Mouse (Mus musculus) myocyte (in vitro differentiated cells): ENCODE data around the gene Disc1. TPM values are rescaled to one million over a fixed set of nuclear protein-coding genes. Genes with fewer than 3 reads are reported as not detected.
A peak's percentile ranks its signal among the peaks of the same experiment; 100 is the strongest.

Experiments used
- H3K27me3 ChIP-seq: one replicate; pipeline ENCODE4 v1.6.1; 2011; ENCODE audit not compliant: control insufficient read depth, insufficient read depth, insufficient read length
- H3K36me3 ChIP-seq: one replicate; pipeline ENCODE4 v1.6.1; 2011; ENCODE audit not compliant: control insufficient read depth, insufficient read depth
- H3K4me2 ChIP-seq: one replicate; pipeline ENCODE4 v1.6.1; 2011; ENCODE audit warnings: low read depth, control low read depth
- H3K4me3 ChIP-seq: one replicate; pipeline ENCODE4 v1.5.1; 2011; ENCODE audit warnings: mild to moderate bottlenecking, control low read depth, moderate library complexity
- H3K79me2 ChIP-seq: one replicate; pipeline ENCODE4 v1.6.1; 2011; ENCODE audit not compliant: control insufficient read depth, insufficient read depth
- H3ac ChIP-seq: one replicate; pipeline ENCODE4 v1.6.1; 2011; ENCODE audit not compliant: control insufficient read depth, insufficient read length
- CEBPB ChIP-seq: IDR thresholded peaks from 2 replicates; pipeline ENCODE4 v1.6.1; 2011; ENCODE audit warnings: mild to moderate bottlenecking, moderate library complexity; ENCODE audit not compliant: poor library complexity, insufficient read depth, severe bottlenecking
- E2F4 ChIP-seq: IDR thresholded peaks from one replicate; pipeline ENCODE4 v1.6.1; 2011; ENCODE audit warnings: mild to moderate bottlenecking, control low read depth, moderate library complexity; ENCODE audit not compliant: insufficient read depth
- MAX ChIP-seq: IDR thresholded peaks from one replicate; pipeline ENCODE4 v1.6.1; 2011; ENCODE audit warnings: low read depth, mild to moderate bottlenecking, control low read depth
- MYOD1 ChIP-seq, 3 experiments: IDR thresholded peaks; one replicate each; pipeline ENCODE4 v1.6.1; 2011; ENCODE audit warnings: control low read depth in 2 of 3, low read depth in 2 of 3, mild to moderate bottlenecking in 2 of 3, moderate library complexity in 1 of 3; ENCODE audit not compliant: insufficient read length in 2 of 3, control insufficient read depth in 1 of 3
- MYOG ChIP-seq, 3 experiments: IDR thresholded peaks; one replicate each; pipeline ENCODE4 v1.6.1; 2011; ENCODE audit warnings: control low read depth in 2 of 3, low read depth in 2 of 3, mild to moderate bottlenecking in 2 of 3; ENCODE audit not compliant: insufficient read length in 2 of 3, control insufficient read depth in 1 of 3, insufficient read depth in 1 of 3
- POLR2A ChIP-seq: IDR thresholded peaks from one replicate; pipeline ENCODE4 v1.6.1; 2011; ENCODE audit warnings: low read depth, mild to moderate bottlenecking, control low read depth, moderate library complexity; ENCODE audit not compliant: insufficient read length
- POLR2AphosphoS2 ChIP-seq: IDR thresholded peaks from one replicate; pipeline ENCODE4 v1.6.1; 2011; ENCODE audit warnings: low read depth, control low read depth; ENCODE audit not compliant: insufficient read length
- REST ChIP-seq: IDR thresholded peaks from one replicate; pipeline ENCODE4 v1.6.1; 2011; ENCODE audit warnings: mild to moderate bottlenecking, control low read depth, moderate library complexity; ENCODE audit not compliant: insufficient read depth, insufficient read length
- SRF ChIP-seq: IDR thresholded peaks from one replicate; pipeline ENCODE4 v1.6.1; 2011; ENCODE audit warnings: low read depth; ENCODE audit not compliant: control insufficient read depth, insufficient read length
- TCF12 ChIP-seq: IDR thresholded peaks from one replicate; pipeline ENCODE4 v1.6.1; 2011; ENCODE audit warnings: mild to moderate bottlenecking, control low read depth; ENCODE audit not compliant: poor library complexity, insufficient read depth, severe bottlenecking
- TCF3 ChIP-seq: IDR thresholded peaks from one replicate; pipeline ENCODE4 v1.6.1; 2011; ENCODE audit warnings: low read depth, control low read depth; ENCODE audit not compliant: insufficient read length
- USF1 ChIP-seq: IDR thresholded peaks from one replicate; pipeline ENCODE4 v1.6.1; 2011; ENCODE audit warnings: low read depth, mild to moderate bottlenecking, control low read depth, moderate library complexity
- polyA plus RNA-seq: library from polyadenylated mRNA; unstranded; fragments of >200 nt; fragmentation: generic; extraction: Trizol; gene quantifications from one replicate; pipeline ENCODE4 v1.2.1, GENCODE M21; 2012; ENCODE audit warnings: missing spikeins

The Disc1 gene
- polyA plus RNA-seq, 1 experiment: 0.06 TPM

- Histone ChIP-seq H3ac (no peak overlapping the region), H3K79me2 (no peaks in the 10 kb centered on the region), H3K4me3 (no peak overlapping the region), H3K27me3 (no peaks in the 10 kb centered on the region), H3K36me3 (no peaks in the 10 kb centered on the region), H3K4me2 (peak overlapping the region; percentile 37)
- TF ChIP-seq MYOG (IDR thresholded peaks at IDR 0.05; ENCODE audit: control insufficient read depth in 1 of 3, insufficient read depth in 1 of 3, insufficient read length in 2 of 3, low read depth in 2 of 3) (no peak), CEBPB (no peak), TCF3 (no peak), REST (no peak), E2F4 (no peak), MYOD1 (IDR thresholded peaks at IDR 0.05; ENCODE audit: control insufficient read depth in 1 of 3, insufficient read length in 2 of 3, low read depth in 2 of 3) (no peak), POLR2A (no peak), TCF12 (no peak), POLR2AphosphoS2 (no peak), MAX (no peak), SRF (no peak), USF1 (no peak)
Measured at GRCm38 (mm10) chr8:125291932-125292717, 238.1 kb downstream of the Disc1 start.

DNA sequence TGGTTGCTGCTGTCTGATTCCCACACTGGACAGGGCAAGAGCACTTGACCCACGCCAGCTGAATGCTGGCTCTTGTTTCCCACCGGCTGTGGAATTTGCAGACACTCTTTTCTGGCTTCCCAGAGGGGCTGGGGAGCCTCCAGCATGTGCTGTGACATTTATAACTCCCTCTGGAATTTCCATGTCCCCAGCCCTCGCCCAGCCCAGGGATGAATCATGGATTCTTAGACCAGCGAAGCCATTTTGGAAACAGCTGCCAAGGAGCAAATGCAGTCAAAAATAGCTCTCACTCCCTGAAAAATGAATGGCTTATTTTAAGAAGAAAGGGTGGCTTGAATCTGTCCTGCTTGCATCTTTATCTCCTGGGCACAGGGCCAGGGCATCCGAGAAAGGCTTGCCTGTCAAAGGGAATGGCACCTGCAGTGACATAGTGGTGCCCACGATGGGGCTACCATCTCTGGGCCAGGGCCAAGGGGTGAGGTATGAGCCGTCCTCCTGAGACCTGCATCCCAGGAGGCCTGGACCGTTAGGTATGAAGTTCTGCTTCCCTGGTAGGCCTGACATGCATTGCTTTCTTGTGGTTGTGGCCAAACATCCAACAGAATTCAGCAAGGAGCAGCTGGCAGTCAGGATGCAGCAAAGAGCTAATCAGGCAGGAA is 239.1 kb downstream of the Disc1 start:
- Histone ChIP-seq H3K79me2 (no peaks in the 10 kb centered on the region), H3K27me3 (no peaks in the 10 kb centered on the region), H3K36me3 (no peaks in the 10 kb centered on the region), H3K4me2 (peak overlapping the region; percentile 54), H3ac (no peak overlapping the region), H3K4me3 (no peak overlapping the region)
- TF ChIP-seq TCF3 (peak; percentile 10), POLR2AphosphoS2 (no peak), MYOG (IDR thresholded peaks at IDR 0.05; ENCODE audit: control insufficient read depth in 1 of 3, insufficient read depth in 1 of 3, insufficient read length in 2 of 3, low read depth in 2 of 3) (peak; percentile 24 to 86 (median 34)), SRF (no peak), TCF12 (peak; percentile 47), MYOD1 (IDR thresholded peaks at IDR 0.05; ENCODE audit: control insufficient read depth in 1 of 3, insufficient read length in 2 of 3, low read depth in 2 of 3) (peak in 2 of 3 experiments; percentile 18 to 67)

- Histone ChIP-seq H3K36me3 (no peaks in the 10 kb centered on the region), H3K4me2 (no peak overlapping the region), H3K27me3 (no peaks in the 10 kb centered on the region), H3K79me2 (no peaks in the 10 kb centered on the region), H3ac (no peak overlapping the region), H3K4me3 (no peak overlapping the region)
- no peak for TF ChIP-seq E2F4
Measured at GRCm38 (mm10) chr8:125299248-125299647, 245.3 kb downstream of the Disc1 start.

- TF ChIP-seq MAX (no peak), USF1 (no peak), REST (no peak), POLR2A (no peak), MYOD1 (IDR thresholded peaks at IDR 0.05; ENCODE audit: control insufficient read depth in 1 of 3, insufficient read length in 2 of 3, low read depth in 2 of 3) (no peak), MYOG (IDR thresholded peaks at IDR 0.05; ENCODE audit: control insufficient read depth in 1 of 3, insufficient read depth in 1 of 3, insufficient read length in 2 of 3, low read depth in 2 of 3) (no peak), TCF3 (no peak), CEBPB (no peak), TCF12 (no peak), E2F4 (no peak), SRF (no peak), POLR2AphosphoS2 (no peak)
Measured at GRCm38 (mm10) chr8:125301931-125302361, 248.0 kb downstream of the Disc1 start.

DNA sequence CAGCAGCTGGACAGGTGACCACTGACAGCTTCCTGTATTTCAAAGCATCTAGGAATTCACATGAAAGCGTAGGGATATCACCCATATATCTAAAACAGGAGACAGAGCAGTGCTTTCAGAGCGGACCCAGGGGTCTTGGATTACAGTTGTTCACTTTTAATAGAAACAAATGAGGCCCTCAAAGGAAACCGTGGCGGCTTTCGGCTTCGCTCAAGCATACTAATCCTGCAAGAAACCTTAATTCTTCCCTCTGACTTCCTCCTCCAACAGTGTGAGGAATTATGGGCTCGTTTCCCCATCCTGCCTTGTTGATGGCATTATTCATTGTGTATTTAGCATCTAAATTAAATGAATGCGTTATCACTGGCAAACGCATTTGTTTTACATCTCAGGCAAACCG is 252.7 kb downstream of the Disc1 start:
- no peak overlapping the region for H3ac ChIP-seq
- H3K36me3 ChIP-seq: no peaks in the 10 kb centered on the region
- TF ChIP-seq MYOG (IDR thresholded peaks at IDR 0.05; ENCODE audit: control insufficient read depth in 1 of 3, insufficient read depth in 1 of 3, insufficient read length in 2 of 3, low read depth in 2 of 3): no peak
- TF ChIP-seq TCF3: no peak
- TF ChIP-seq E2F4: no peak
- TF ChIP-seq TCF12: no peak
- TF ChIP-seq POLR2A: no peak
- no peak for TF ChIP-seq MYOD1 (IDR thresholded peaks at IDR 0.05; ENCODE audit: control insufficient read depth in 1 of 3, insufficient read length in 2 of 3, low read depth in 2 of 3)
- TF ChIP-seq SRF: no peak
- no peak for TF ChIP-seq MAX
- no peak for TF ChIP-seq CEBPB
- no peak for TF ChIP-seq USF1
- no peak for TF ChIP-seq POLR2AphosphoS2
- TF ChIP-seq REST: no peak

More at GRCm38 (mm10) chr8:125301931-125302361, 248.0 kb downstream of the Disc1 start:
- H3K4me3 ChIP-seq: no peak overlapping the region
- no peak overlapping the region for H3K4me2 ChIP-seq
- no peak overlapping the region for H3ac ChIP-seq
- H3K27me3 ChIP-seq: no peaks in the 10 kb centered on the region
- no peaks in the 10 kb centered on the region for H3K36me3 ChIP-seq
- H3K79me2 ChIP-seq: no peaks in the 10 kb centered on the region

More for the DNA sequence above, 252.7 kb downstream of the Disc1 start:
- Histone ChIP-seq H3K27me3 (no peaks in the 10 kb centered on the region), H3K79me2 (no peaks in the 10 kb centered on the region), H3K4me2 (no peak overlapping the region), H3K4me3 (no peak overlapping the region)
